Mouse (Mus musculus): ENCODE measurements around the gene Adcy7.
A peak's percentile ranks its signal among the peaks of the same experiment; 100 is the strongest.

The Adcy7 gene

GRCm38 (mm10) chr8:88272231-88273050 is at the start of gene Adcy7:
TSS of gene Adcy7 (plus strand) at chr8:88272403.
- DNase-seq = peak; percentile 75 to 77

GRCm38 (mm10) chr8:88225358-88225757 is 46.8 kb upstream of the Adcy7 start:
- DNase-seq = no peak

GRCm38 (mm10) chr8:88227851-88228250 is 44.4 kb upstream of the Adcy7 start:
- no peak for DNase-seq

- DNase-seq = no peak
Observed at GRCm38 (mm10) chr8:88228286-88228685, 43.9 kb upstream of the Adcy7 start.

GRCm38 (mm10) chr8:88228800-88229199 is 43.4 kb upstream of the Adcy7 start:
- no peak for DNase-seq

- no peak for DNase-seq
Observed at GRCm38 (mm10) chr8:88236666-88237065, 35.5 kb upstream of the Adcy7 start.

- DNase-seq = no peak
Observed at GRCm38 (mm10) chr8:88237606-88238005, 34.6 kb upstream of the Adcy7 start.

GRCm38 (mm10) chr8:88239277-88239676 is 32.9 kb upstream of the Adcy7 start:
- DNase-seq = no peak

- no peak for DNase-seq
Observed at GRCm38 (mm10) chr8:88241871-88242270, 30.3 kb upstream of the Adcy7 start.

- DNase-seq = peak; percentile 56 to 64
Observed at GRCm38 (mm10) chr8:88244298-88244697, 27.9 kb upstream of the Adcy7 start.

- peak; percentile 56 to 61 for DNase-seq
Observed at GRCm38 (mm10) chr8:88252791-88253190, 19.4 kb upstream of the Adcy7 start.

- no peak for DNase-seq
Observed at GRCm38 (mm10) chr8:88254957-88255356, 17.2 kb upstream of the Adcy7 start.

GRCm38 (mm10) chr8:88258024-88258423 is 14.2 kb upstream of the Adcy7 start:
- no peak for DNase-seq

GRCm38 (mm10) chr8:88258544-88258943 is 13.7 kb upstream of the Adcy7 start:
- DNase-seq = no peak

GRCm38 (mm10) chr8:88260466-88260980 is 11.7 kb upstream of the Adcy7 start:
- DNase-seq = no peak

GRCm38 (mm10) chr8:88262831-88263635 is 9.2 kb upstream of the Adcy7 start:
- DNase-seq = no peak

GRCm38 (mm10) chr8:88265511-88265910 is 6.7 kb upstream of the Adcy7 start:
- DNase-seq = no peak

- DNase-seq = peak; percentile 75 to 80
Observed at GRCm38 (mm10) chr8:88266170-88266800, 5.9 kb upstream of the Adcy7 start.

- peak in 1 of 2 experiments; percentile 41 for DNase-seq
Observed at GRCm38 (mm10) chr8:88266801-88267403, 5.3 kb upstream of the Adcy7 start.

GRCm38 (mm10) chr8:88269107-88269875 is 2.9 kb upstream of the Adcy7 start:
- DNase-seq = peak; percentile 35 to 38

- no peak for DNase-seq
Observed at GRCm38 (mm10) chr8:88270086-88270485, 2.1 kb upstream of the Adcy7 start.

- no peak for DNase-seq
Observed at GRCm38 (mm10) chr8:88273051-88273430, 838 bp downstream of the Adcy7 start.

All from thymus, postnatal 36 days (tissue).